21 mouse cellular contexts compared by ENCODE assay signal in genomic region chr5:22116922-22117321, GRCm38 (mm10).
DNase-seq lines count a peak whose midpoint lies in the region; ATAC-seq and TF ChIP-seq lines count a peak whose summit lies in the region.
"Had no signal": no experiment of that assay in that cellular context is flagged by ENCODE, and none has a peak within 500 bp of the region (broad histone marks: within the 10 kb centered on the region; RNA-seq: fewer than 3 reads in every experiment).

No protein-coding gene starts in this region.

- H3K4me3 ChIP-seq in cerebellum, adult 2 months (replicated peaks; ENCODE audit: insufficient read depth, low read depth, low read length): no peak overlapping the region
- no peak overlapping the region for H3K4me3 ChIP-seq in heart, embryonic 16.5 days (ENCODE audit: low read length)
- H3K4me3 ChIP-seq in kidney, embryonic 15.5 days (replicated peaks): no peak overlapping the region
- H3K4me3 ChIP-seq in neural tube, embryonic 14.5 days (ENCODE audit: low read depth, low read length): no peak overlapping the region
- H3K4me3 ChIP-seq: embryonic facial prominence, embryonic 12.5 days; forebrain, embryonic 15.5 days; hindbrain, embryonic 15.5 days had no signal

- H3K27ac ChIP-seq in cerebellum, adult 2 months (ENCODE audit: insufficient read depth, low read length): peak overlapping the region; percentile 11; the same call in 1 of the 2 replicates
- peak overlapping the region; percentile 49 for H3K27ac ChIP-seq in heart, embryonic 16.5 days (ENCODE audit: low read length)
- H3K27ac ChIP-seq in kidney, embryonic 15.5 days: no peak overlapping the region
- no peak overlapping the region for H3K27ac ChIP-seq in neural tube, embryonic 14.5 days (ENCODE audit: low read depth, low read length)
- H3K27ac ChIP-seq: embryonic facial prominence, embryonic 12.5 days; forebrain, embryonic 15.5 days; hindbrain, embryonic 15.5 days had no signal

- 84% methylated on average over 9 of the region's 9 CpGs for WGBS in cerebellum, adult 2 months
- 50% methylated on average over 9 of the region's 9 CpGs for WGBS in heart, embryonic 16.5 days
- WGBS in kidney, embryonic 15.5 days: 41% methylated on average over 9 of the region's 9 CpGs
- 43% methylated on average over 9 of the region's 9 CpGs for WGBS in neural tube, embryonic 14.5 days

- H3K9ac ChIP-seq in heart, embryonic 16.5 days (ENCODE audit: low read length): no peak overlapping the region
- H3K9ac ChIP-seq in kidney, embryonic 15.5 days: no peak overlapping the region
- no peak overlapping the region for H3K9ac ChIP-seq in neural tube, embryonic 14.5 days (replicated peaks; ENCODE audit: low read depth, low read length)
- H3K9ac ChIP-seq: embryonic facial prominence, embryonic 12.5 days; forebrain, embryonic 15.5 days; hindbrain, embryonic 15.5 days had no signal

- no peak overlapping the region for H3K4me2 ChIP-seq in heart, embryonic 16.5 days (ENCODE audit: low read depth, low read length)
- H3K4me2 ChIP-seq in kidney, embryonic 15.5 days: no peak overlapping the region
- H3K4me2 ChIP-seq in neural tube, embryonic 14.5 days (ENCODE audit: low read depth, low read length): no peak overlapping the region
- H3K4me2 ChIP-seq: embryonic facial prominence, embryonic 12.5 days; forebrain, embryonic 15.5 days; heart, embryonic 11.5 days; hindbrain, embryonic 15.5 days had no signal

- no peak for DNase-seq in cerebellum, adult 2 months
- no peak for DNase-seq in heart, postnatal 4 days
- no peak for DNase-seq in kidney, adult 8-10 months
- DNase-seq in ovary, postnatal 10 days (ENCODE audit: low spot score): no peak
- DNase-seq: adrenal gland, adult 8-10 months; adrenal gland, postnatal 36 days; B cell, adult 2 months; cerebellum, adult 11 months; cerebellum, adult 9-10 months; gastrocnemius, postnatal 36 days; heart, adult 18-20 months had no signal

- no peak for TF ChIP-seq POLR2A in cerebellum, adult 2 months (IDR thresholded peaks at IDR 0.05; ENCODE audit: borderline replicate concordance, insufficient read depth, low read length)

- no peak for ATAC-seq in cerebellum, adult (ENCODE audit: insufficient number of reproducible peaks, low FRiP score, low TSS enrichment)
- no peak for ATAC-seq in heart, embryonic 16.5 days (replicated peaks; ENCODE audit: extremely low read depth, insufficient read depth, low FRiP score)
- 0 out of 2 replicates have a peak, but pooled peaks have one; percentile 29 for ATAC-seq in kidney, embryonic 15.5 days (replicated peaks; ENCODE audit: low FRiP score)
- ATAC-seq in neural tube, embryonic 14.5 days (ENCODE audit: low read depth): peak; percentile 73; the same call in 1 of the 2 replicates
- ATAC-seq: CD4-positive, CD25-positive, alpha-beta regulatory T cell, adult 4 months; forebrain, embryonic 15.5 days had no signal

- H3K36me3 ChIP-seq in heart, embryonic 16.5 days (ENCODE audit: control insufficient read depth, insufficient read depth): no peaks in the 10 kb centered on the region
- H3K36me3 ChIP-seq in kidney, embryonic 15.5 days: no peaks in the 10 kb centered on the region
- no peaks in the 10 kb centered on the region for H3K36me3 ChIP-seq in neural tube, embryonic 14.5 days (ENCODE audit: control insufficient read depth, insufficient read depth, low read length)
- H3K36me3 ChIP-seq: embryonic facial prominence, embryonic 12.5 days; forebrain, embryonic 15.5 days; G1E; hindbrain, embryonic 15.5 days had no signal

- H3K4me1 ChIP-seq in cerebellum, adult 2 months (ENCODE audit: control insufficient read depth, insufficient read depth, low read length): peaks cover 21% of the 10 kb centered on the region
- H3K4me1 ChIP-seq in heart, embryonic 16.5 days (ENCODE audit: control insufficient read depth, insufficient read depth, low read length): peaks cover 11% of the 10 kb centered on the region; the same call in 1 of the 2 replicates
- no peaks in the 10 kb centered on the region for H3K4me1 ChIP-seq in kidney, embryonic 15.5 days
- peaks cover 7% of the 10 kb centered on the region; the same call in 1 of the 2 replicates for H3K4me1 ChIP-seq in neural tube, embryonic 14.5 days (ENCODE audit: control insufficient read depth, insufficient read depth, low read length)
- H3K4me1 ChIP-seq: embryonic facial prominence, embryonic 12.5 days; forebrain, embryonic 15.5 days had no signal

- H3K9me3 ChIP-seq in heart, embryonic 16.5 days (replicated peaks; ENCODE audit: control insufficient read depth, low read length): no peaks in the 10 kb centered on the region
- H3K9me3 ChIP-seq in kidney, embryonic 15.5 days (replicated peaks): no peaks in the 10 kb centered on the region
- no peaks in the 10 kb centered on the region for H3K9me3 ChIP-seq in neural tube, embryonic 14.5 days (ENCODE audit: control insufficient read depth, low read length)
- H3K9me3 ChIP-seq: embryonic facial prominence, embryonic 12.5 days; forebrain, embryonic 15.5 days; G1E; hindbrain, embryonic 15.5 days had no signal

- no peaks in the 10 kb centered on the region for H3K27me3 ChIP-seq in cerebellum, adult 2 months (ENCODE audit: control insufficient read depth, insufficient read depth, low read length)
- H3K27me3 ChIP-seq in heart, embryonic 16.5 days (ENCODE audit: control insufficient read depth, insufficient read depth, low read length): no peaks in the 10 kb centered on the region
- H3K27me3 ChIP-seq in kidney, embryonic 15.5 days: no peaks in the 10 kb centered on the region
- H3K27me3 ChIP-seq in neural tube, embryonic 14.5 days (ENCODE audit: control insufficient read depth, insufficient read depth, low read length): no peaks in the 10 kb centered on the region
- H3K27me3 ChIP-seq: embryonic facial prominence, embryonic 12.5 days; forebrain, embryonic 15.5 days; hindbrain, embryonic 15.5 days had no signal

- no peak for TF ChIP-seq CTCF in cerebellum, adult 2 months (IDR thresholded peaks at IDR 0.05; ENCODE audit: borderline replicate concordance, insufficient read depth, low read depth, low read length)

Comparison
In these comparisons a context has a peak if more than half of its experiments do, and no peak if none do; other contexts are left out.
1. H3K27ac ChIP-seq: peak in cerebellum, adult 2 months (single experiment) and heart, embryonic 16.5 days (single experiment); none in kidney, embryonic 15.5 days (single experiment) and neural tube, embryonic 14.5 days (single experiment).
2. ATAC-seq: peak in kidney, embryonic 15.5 days (single experiment) and neural tube, embryonic 14.5 days (single experiment); none in cerebellum, adult (single experiment) and heart, embryonic 16.5 days (single experiment).